Mouse (Mus musculus) lung, postnatal 0 days (tissue): Measurements from ENCODE around the gene Cd79a.

ENCODE experiments used
- CTCF ChIP-seq: IDR thresholded peaks from 2 replicates; pipeline ENCODE4 v1.5.1; 2016; ENCODE audit warnings: antibody characterized with exemption, mild to moderate bottlenecking
- EP300 ChIP-seq: IDR thresholded peaks from 2 replicates; pipeline ENCODE4 v1.6.1; 2016; ENCODE audit warnings: antibody characterized with exemption, mild to moderate bottlenecking, control low read depth

- TF ChIP-seq CTCF, result no peak
- no peak for TF ChIP-seq EP300
Observed at GRCm38 (mm10) chr7:24853695-24854094, 43.5 kb upstream of the Cd79a start.
